Mouse (Mus musculus) lung, adult 18-20 months (tissue): ENCODE measurements around the gene Rp9.

Source experiments
- DNase-seq, 2 experiments: peaks; one replicate each; pipeline ENCODE4 v3.0.0; 2022; ENCODE audit warnings: mixed read lengths in 2 of 2

The Rp9 gene

GRCm38 (mm10) chr9:22469643-22470042 is at the start of gene Rp9:
Gene Rp9 (minus strand): TSS chr9:22469743.
- DNase-seq = no peak

GRCm38 (mm10) chr9:22518394-22519041 is 49.0 kb upstream of the Rp9 start:
- DNase-seq = peak; percentile 20 to 23

DNA sequence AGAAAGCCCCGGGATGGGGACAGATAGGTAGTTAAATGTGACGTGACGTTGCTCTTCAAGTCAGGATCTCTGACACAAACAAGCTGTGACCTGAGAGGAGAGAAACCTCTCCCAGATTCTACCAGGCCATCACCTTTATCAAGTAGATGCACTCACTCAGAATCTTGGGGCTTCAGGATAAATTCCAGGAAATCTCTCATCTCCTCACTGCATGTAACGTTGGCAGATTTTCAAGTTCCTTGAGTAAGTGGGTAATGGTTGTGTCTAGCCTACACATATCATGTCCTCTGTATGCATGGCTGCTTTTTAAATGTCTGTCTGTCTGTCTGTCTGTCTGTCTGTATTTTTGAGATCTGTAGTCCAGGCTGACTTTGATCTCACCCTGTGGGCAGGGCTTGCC is 45.5 kb upstream of the Rp9 start:
- DNase-seq = no peak

DNA sequence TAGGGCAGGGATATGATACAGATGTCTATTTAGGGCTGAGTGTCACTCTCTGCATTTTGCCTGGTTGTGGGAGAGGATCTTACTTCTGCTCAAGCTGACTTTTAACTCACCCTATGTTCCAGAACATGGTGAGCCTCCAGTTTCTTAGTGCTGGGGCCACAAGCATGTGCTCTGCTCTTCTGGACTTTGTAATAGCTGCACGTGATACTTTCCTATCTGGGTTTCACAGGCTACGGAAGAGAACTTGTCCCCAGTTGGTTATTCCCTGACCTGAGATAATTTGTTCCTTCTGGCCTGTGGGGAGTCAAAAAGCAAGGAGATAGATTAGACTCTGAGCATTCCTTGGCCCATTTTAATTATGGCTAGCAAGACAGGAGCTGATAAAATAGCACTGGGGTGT is 36.0 kb upstream of the Rp9 start:
- DNase-seq = no peak

DNA sequence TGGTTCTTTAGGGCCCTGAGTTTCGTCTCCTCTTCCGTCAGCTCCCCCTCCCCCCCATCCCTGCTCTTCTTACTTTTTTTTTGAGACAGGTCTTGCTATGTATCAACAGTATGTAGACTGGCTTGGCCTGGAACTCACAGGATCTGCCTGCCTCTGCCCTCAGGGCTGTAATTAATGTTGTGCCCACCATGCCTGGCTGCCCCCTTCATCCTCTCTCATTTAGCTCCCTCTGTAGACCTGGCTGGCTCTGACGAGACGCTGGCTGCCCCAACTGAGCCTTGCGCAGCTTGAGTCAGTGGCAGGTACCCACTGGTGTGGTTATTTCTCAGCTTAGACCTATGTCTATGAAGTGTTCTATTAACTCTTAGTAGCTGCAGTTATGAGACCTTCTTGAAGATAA is 34.0 kb upstream of the Rp9 start:
- DNase-seq = no peak

GRCm38 (mm10) chr9:22502972-22503371 is 33.4 kb upstream of the Rp9 start:
- DNase-seq = no peak

- no peak for DNase-seq
Measured at GRCm38 (mm10) chr9:22497021-22497767, 27.7 kb upstream of the Rp9 start.

GRCm38 (mm10) chr9:22495133-22495532 is 25.6 kb upstream of the Rp9 start:
- DNase-seq = no peak

GRCm38 (mm10) chr9:22494203-22494807 is 24.8 kb upstream of the Rp9 start:
- no peak for DNase-seq

- no peak for DNase-seq
Measured at GRCm38 (mm10) chr9:22488963-22489362, 19.4 kb upstream of the Rp9 start.

GRCm38 (mm10) chr9:22486211-22486610 is 16.7 kb upstream of the Rp9 start:
- DNase-seq = no peak

DNA sequence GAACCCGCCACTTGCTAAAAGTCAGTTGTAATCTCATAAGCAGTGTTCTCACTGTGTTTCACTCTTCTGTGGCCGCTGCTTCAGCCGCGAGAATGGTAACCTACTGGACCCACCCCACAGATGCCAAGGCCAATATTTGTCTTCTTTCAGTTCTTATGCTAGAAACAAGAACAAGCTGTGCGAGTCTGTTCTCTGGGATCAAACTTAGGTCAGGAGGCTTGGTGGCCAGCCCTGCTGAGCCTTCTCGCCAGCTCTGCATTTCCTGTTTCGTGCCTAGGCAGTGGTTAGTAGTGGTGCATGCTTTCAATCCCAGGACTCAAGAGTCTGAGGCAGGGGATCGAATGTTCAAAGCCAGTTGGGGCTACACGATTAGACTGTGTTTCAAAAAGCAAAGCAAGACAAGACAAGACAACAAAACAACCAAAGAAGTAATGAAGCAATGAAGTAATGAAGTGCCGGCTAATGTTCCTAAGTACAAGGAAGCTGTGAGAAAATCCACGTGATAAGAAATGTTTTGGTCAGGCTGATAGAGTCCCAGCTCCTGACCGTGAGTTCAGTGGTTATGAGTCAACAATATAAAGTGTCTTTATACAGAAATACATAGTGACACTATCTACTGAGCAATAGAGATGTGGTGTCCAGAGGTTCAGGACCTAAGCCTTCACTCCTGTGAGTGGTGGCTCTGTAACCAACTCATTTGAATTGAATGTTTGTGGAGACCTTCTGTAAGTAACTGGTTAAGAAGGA is 15.2 kb upstream of the Rp9 start:
- DNase-seq = peak; percentile 46 to 69

- DNase-seq = no peak
Measured at GRCm38 (mm10) chr9:22483866-22484561, 14.5 kb upstream of the Rp9 start.

- DNase-seq = no peak
Measured at GRCm38 (mm10) chr9:22478946-22479345, 9.4 kb upstream of the Rp9 start.

DNA sequence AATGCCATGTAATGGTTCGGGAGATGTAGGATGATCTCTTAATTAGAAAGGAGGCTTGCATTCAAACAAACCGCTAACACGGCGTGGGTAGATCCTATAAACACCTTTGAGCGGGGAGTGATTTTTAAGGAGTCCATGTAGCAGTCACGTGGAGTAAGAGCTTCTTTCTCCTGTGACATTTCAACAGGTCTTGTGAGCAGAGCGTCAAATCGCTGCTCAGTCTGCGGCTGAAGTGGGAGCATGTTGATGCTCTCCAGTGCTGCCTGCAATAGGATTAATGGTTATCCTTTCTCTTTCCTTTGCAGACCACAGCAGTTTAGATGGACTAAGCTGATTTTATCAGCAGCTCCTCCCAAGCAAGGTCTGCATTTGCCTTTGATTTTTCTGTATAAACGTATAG is 6.7 kb upstream of the Rp9 start:
- no peak for DNase-seq

DNA sequence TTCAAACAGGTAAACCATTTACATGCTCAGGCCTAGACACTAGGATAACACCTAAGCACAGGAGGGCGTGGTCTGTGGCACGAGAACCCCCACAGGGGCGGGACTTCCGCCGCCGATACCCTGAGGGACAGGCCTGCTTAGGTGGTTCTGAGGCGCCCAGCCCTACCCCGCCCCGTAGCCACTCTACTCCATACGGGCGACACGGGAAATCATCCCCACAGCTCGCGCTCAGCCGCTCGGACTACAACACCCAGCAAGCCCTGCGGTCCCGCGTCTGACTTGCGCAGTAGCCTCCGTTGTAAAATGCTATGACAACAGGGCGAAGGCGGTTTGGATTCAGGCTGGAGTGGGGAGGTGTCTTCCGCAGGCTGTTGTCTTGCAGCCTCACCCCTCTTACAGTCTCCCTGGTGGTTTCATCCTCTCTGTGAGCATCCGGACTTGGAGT is 5.9 kb upstream of the Rp9 start, which contains the start of gene Bbs9:
Gene Bbs9, plus strand, starts transcription at position 292 of the 445 bp plus-strand sequence.
- peak; percentile 95 to 96 for DNase-seq

- DNase-seq = no peak
Measured at GRCm38 (mm10) chr9:22468899-22469259, 664 bp downstream of the Rp9 start.

DNA sequence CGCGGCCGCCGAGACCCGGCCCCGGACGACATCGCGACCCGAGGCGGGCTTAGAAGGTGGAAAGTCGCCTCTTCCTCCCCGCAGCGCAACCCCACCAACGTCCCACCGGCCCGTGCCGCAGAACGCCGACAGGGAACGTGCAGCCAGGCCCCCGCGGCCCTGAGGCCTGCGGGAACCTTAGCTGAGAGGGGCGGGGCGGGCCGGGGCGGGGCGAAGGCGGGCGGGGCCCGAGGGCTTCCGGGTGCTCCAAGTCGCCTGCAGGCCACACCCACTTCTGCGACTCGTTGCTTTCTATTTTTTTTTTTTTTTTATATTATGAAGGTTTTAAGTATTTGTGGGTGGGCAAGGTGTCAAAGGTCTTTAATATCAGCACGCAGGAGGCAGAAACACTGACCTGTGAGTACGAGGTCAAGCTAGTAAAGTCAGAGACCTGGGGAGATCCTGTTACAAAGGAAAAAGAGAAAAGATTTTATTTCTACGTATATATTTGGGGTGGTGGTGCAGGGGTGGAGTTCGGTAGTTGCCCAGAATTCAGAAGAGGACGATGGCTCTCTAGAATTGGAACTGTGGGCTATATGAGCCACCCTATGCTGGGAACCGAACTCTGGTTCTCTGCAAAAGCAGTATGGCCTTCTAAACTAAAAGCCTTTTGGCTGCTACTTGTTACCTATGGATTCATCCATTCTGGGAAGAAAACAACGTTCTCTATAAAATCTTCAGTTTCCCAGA is 1.2 kb downstream of the Rp9 start:
- DNase-seq = peak; percentile 55 to 64

GRCm38 (mm10) chr9:22467371-22468169 is 2.0 kb downstream of the Rp9 start:
- peak; percentile 24 to 33 for DNase-seq

DNA sequence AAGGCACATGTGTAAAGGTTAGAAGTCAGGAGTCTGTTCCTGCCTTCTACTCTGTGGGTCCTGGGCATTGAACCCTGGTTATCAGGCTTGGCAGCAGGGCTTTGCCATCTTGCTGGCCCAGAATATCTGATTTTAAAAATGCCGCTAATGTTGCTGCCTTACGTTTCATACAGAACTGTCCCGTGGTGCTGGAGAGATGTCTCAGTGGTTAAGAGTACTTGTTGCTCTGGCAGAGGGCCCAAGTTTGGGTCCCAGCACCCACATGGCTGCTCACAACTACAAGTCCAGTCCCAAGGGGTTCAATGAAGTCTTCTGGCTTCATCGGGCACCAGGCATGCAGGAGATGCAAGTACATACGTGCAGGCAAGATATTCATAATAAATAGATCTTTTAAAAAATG is 3.3 kb downstream of the Rp9 start:
- DNase-seq = no peak

GRCm38 (mm10) chr9:22461946-22462345 is 7.6 kb downstream of the Rp9 start:
- peak in 1 of 2 experiments; percentile 24 for DNase-seq
